Mouse (Mus musculus): ENCODE data around the gene Gm266. TPM values are rescaled to one million over a fixed set of nuclear protein-coding genes. Genes with fewer than 3 reads are reported as not detected.

Gene Gm266
- total RNA-seq, 2 experiments from 2014 or later = 2.2 to 2.4 TPM

- DNase-seq = no peak
- intact Hi-C loops (cut with DNase I) = no loop called here
Measured at GRCm38 (mm10) chr12:111455860-111456259, 29.8 kb downstream of the Gm266 start.

- intact Hi-C loops (cut with DNase I) = no loop called here
- DNase-seq = no peak
Measured at GRCm38 (mm10) chr12:111455311-111455846, 30.2 kb downstream of the Gm266 start.

- intact Hi-C loops (cut with DNase I) = no loop called here
- no peak for DNase-seq
Measured at GRCm38 (mm10) chr12:111454543-111455280, 30.9 kb downstream of the Gm266 start.

- intact Hi-C loops (cut with DNase I) = no loop called here
- peak in 1 of 2 experiments; percentile 58 for DNase-seq
Measured at GRCm38 (mm10) chr12:111454021-111454420, 31.6 kb downstream of the Gm266 start.

- no peak for DNase-seq
- intact Hi-C loops (cut with DNase I) = no loop called here
Measured at GRCm38 (mm10) chr12:111451561-111451960, 34.1 kb downstream of the Gm266 start.

- intact Hi-C loops (cut with DNase I) = no loop called here
Measured at GRCm38 (mm10) chr12:111450359-111450758, 35.3 kb downstream of the Gm266 start.

GRCm38 (mm10) chr12:111448931-111449705 is 36.5 kb downstream of the Gm266 start:
- no peak for DNase-seq
- intact Hi-C loops (cut with DNase I) = no loop called here

More at GRCm38 (mm10) chr12:111450359-111450758, 35.3 kb downstream of the Gm266 start:
- peak; percentile 67 to 72 for DNase-seq

GRCm38 (mm10) chr12:111447898-111448760 is 37.5 kb downstream of the Gm266 start:
- intact Hi-C loops (cut with DNase I) = no loop called here

GRCm38 (mm10) chr12:111447350-111447749 is 38.3 kb downstream of the Gm266 start:
- no peak for DNase-seq
- intact Hi-C loops (cut with DNase I) = no loop called here

More at GRCm38 (mm10) chr12:111447898-111448760, 37.5 kb downstream of the Gm266 start:
- DNase-seq = no peak

GRCm38 (mm10) chr12:111446745-111447144 is 38.9 kb downstream of the Gm266 start:
- intact Hi-C loops (cut with DNase I) = no loop called here

GRCm38 (mm10) chr12:111445890-111446613 is 39.6 kb downstream of the Gm266 start:
- no peak for DNase-seq
- intact Hi-C loops (cut with DNase I) = no loop called here

More at GRCm38 (mm10) chr12:111446745-111447144, 38.9 kb downstream of the Gm266 start:
- no peak for DNase-seq

GRCm38 (mm10) chr12:111445161-111445889 is 40.3 kb downstream of the Gm266 start:
- intact Hi-C loops (cut with DNase I) = no loop called here
- no peak for DNase-seq

- no peak for DNase-seq
- intact Hi-C loops (cut with DNase I) = no loop called here
Measured at GRCm38 (mm10) chr12:111443921-111444831, 41.4 kb downstream of the Gm266 start.

GRCm38 (mm10) chr12:111443011-111443870 is 42.4 kb downstream of the Gm266 start:
- intact Hi-C loops (cut with DNase I) = no loop called here
- DNase-seq = peak; percentile 79 to 80

GRCm38 (mm10) chr12:111442309-111443010 is 43.2 kb downstream of the Gm266 start, which contains the start of gene Tnfaip2:
Gene Tnfaip2 (plus strand): TSS chr12:111442469.
- DNase-seq = peak; percentile 91 to 92
- intact Hi-C loops (cut with DNase I) = no loop called here

GRCm38 (mm10) chr12:111441523-111441922 is 44.1 kb downstream of the Gm266 start:
- no peak for DNase-seq
- intact Hi-C loops (cut with DNase I) = no loop called here
